Mouse (Mus musculus): ENCODE data around the gene Ankrd44. TPM values are rescaled to one million over a fixed set of nuclear protein-coding genes. Genes with fewer than 3 reads are reported as not detected.

Gene Ankrd44
- polyA plus RNA-seq, 1 experiment from 2014 or later, result 29.9 TPM

- H3K9ac ChIP-seq (ENCODE audit: low read depth, low read length), result no peak overlapping the region
- no peak overlapping the region for H3K27ac ChIP-seq (ENCODE audit: low read length)
- H3K27me3 ChIP-seq (ENCODE audit: control insufficient read depth, insufficient read depth, low read depth, low read length), result no peaks in the 10 kb centered on the region
- no peak overlapping the region for H3K4me2 ChIP-seq (ENCODE audit: low read length)
- no peak for ATAC-seq
- peaks cover 5% of the 10 kb centered on the region for H3K4me1 ChIP-seq (ENCODE audit: control insufficient read depth, insufficient read depth, low read length)
- H3K36me3 ChIP-seq (ENCODE audit: control insufficient read depth, insufficient read depth, low read length), result no peaks in the 10 kb centered on the region
- no peak overlapping the region for H3K4me3 ChIP-seq (ENCODE audit: low read depth, low read length)
- H3K9me3 ChIP-seq (replicated peaks; ENCODE audit: control insufficient read depth, low read length, poor library complexity, severe bottlenecking), result no peaks in the 10 kb centered on the region
These were observed 13.2 kb downstream of the Ankrd44 start for GRCm38 (mm10) chr1:54913063-54913335.

- H3K4me1 ChIP-seq (ENCODE audit: control insufficient read depth, insufficient read depth, low read length), result peaks cover 5% of the 10 kb centered on the region
- H3K9me3 ChIP-seq (replicated peaks; ENCODE audit: control insufficient read depth, low read length, poor library complexity, severe bottlenecking), result no peaks in the 10 kb centered on the region
These were observed 13.7 kb downstream of the Ankrd44 start for GRCm38 (mm10) chr1:54912290-54913062.

GRCm38 (mm10) chr1:54911256-54911610, 15.0 kb downstream of the Ankrd44 start:
- Histone ChIP-seq H3K36me3 (ENCODE audit: control insufficient read depth, insufficient read depth, low read length) (no peaks in the 10 kb centered on the region), H3K27ac (ENCODE audit: low read length) (no peak overlapping the region), H3K4me3 (ENCODE audit: low read depth, low read length) (no peak overlapping the region), H3K4me2 (ENCODE audit: low read length) (no peak overlapping the region), H3K9ac (ENCODE audit: low read depth, low read length) (no peak overlapping the region), H3K9me3 (replicated peaks; ENCODE audit: control insufficient read depth, low read length, poor library complexity, severe bottlenecking) (no peaks in the 10 kb centered on the region), H3K4me1 (ENCODE audit: control insufficient read depth, insufficient read depth, low read length) (peaks cover 12% of the 10 kb centered on the region), H3K27me3 (ENCODE audit: control insufficient read depth, insufficient read depth, low read depth, low read length) (no peaks in the 10 kb centered on the region)
- no peak for ATAC-seq
- WGBS, result 91% methylated on average over 1 of the region's 1 CpGs

More at GRCm38 (mm10) chr1:54912290-54913062, 13.7 kb downstream of the Ankrd44 start:
- no peak overlapping the region for H3K27ac ChIP-seq (ENCODE audit: low read length)
- no peaks in the 10 kb centered on the region for H3K36me3 ChIP-seq (ENCODE audit: control insufficient read depth, insufficient read depth, low read length)
- H3K9ac ChIP-seq (ENCODE audit: low read depth, low read length), result no peak overlapping the region
- no peak overlapping the region for H3K4me3 ChIP-seq (ENCODE audit: low read depth, low read length)
- ATAC-seq, result no peak
- WGBS, result 59% methylated on average over 7 of the region's 7 CpGs
- no peak overlapping the region for H3K4me2 ChIP-seq (ENCODE audit: low read length)
- H3K27me3 ChIP-seq (ENCODE audit: control insufficient read depth, insufficient read depth, low read depth, low read length), result no peaks in the 10 kb centered on the region

GRCm38 (mm10) chr1:54910489-54911255, 15.5 kb downstream of the Ankrd44 start:
- no peak overlapping the region for H3K27ac ChIP-seq (ENCODE audit: low read length)
- H3K9ac ChIP-seq (ENCODE audit: low read depth, low read length), result no peak overlapping the region
- H3K4me3 ChIP-seq (ENCODE audit: low read depth, low read length), result no peak overlapping the region
- H3K4me1 ChIP-seq (ENCODE audit: control insufficient read depth, insufficient read depth, low read length), result peaks cover 14% of the 10 kb centered on the region
- no peak overlapping the region for H3K4me2 ChIP-seq (ENCODE audit: low read length)
- H3K36me3 ChIP-seq (ENCODE audit: control insufficient read depth, insufficient read depth, low read length), result no peaks in the 10 kb centered on the region
- no peak for ATAC-seq
- H3K9me3 ChIP-seq (replicated peaks; ENCODE audit: control insufficient read depth, low read length, poor library complexity, severe bottlenecking), result no peaks in the 10 kb centered on the region
- H3K27me3 ChIP-seq (ENCODE audit: control insufficient read depth, insufficient read depth, low read depth, low read length), result no peaks in the 10 kb centered on the region
- WGBS, result 77% methylated on average over 5 of the region's 5 CpGs

GRCm38 (mm10) chr1:54908786-54909185, 17.4 kb downstream of the Ankrd44 start:
- Histone ChIP-seq H3K4me1 (ENCODE audit: control insufficient read depth, insufficient read depth, low read length) (peaks cover 14% of the 10 kb centered on the region), H3K9me3 (replicated peaks; ENCODE audit: control insufficient read depth, low read length, poor library complexity, severe bottlenecking) (no peaks in the 10 kb centered on the region), H3K4me2 (ENCODE audit: low read length) (no peak overlapping the region), H3K36me3 (ENCODE audit: control insufficient read depth, insufficient read depth, low read length) (no peaks in the 10 kb centered on the region), H3K27ac (ENCODE audit: low read length) (no peak overlapping the region), H3K27me3 (ENCODE audit: control insufficient read depth, insufficient read depth, low read depth, low read length) (no peaks in the 10 kb centered on the region), H3K9ac (ENCODE audit: low read depth, low read length) (no peak overlapping the region), H3K4me3 (ENCODE audit: low read depth, low read length) (no peak overlapping the region)
- 86% methylated on average over 3 of the region's 3 CpGs for WGBS
- ATAC-seq, result no peak

- Histone ChIP-seq H3K4me2 (ENCODE audit: low read length) (peak overlapping the region; percentile 6; the same call in 1 of the 2 replicates), H3K9ac (ENCODE audit: low read depth, low read length) (no peak overlapping the region), H3K4me3 (ENCODE audit: low read depth, low read length) (no peak overlapping the region), H3K27me3 (ENCODE audit: control insufficient read depth, insufficient read depth, low read depth, low read length) (no peaks in the 10 kb centered on the region), H3K4me1 (ENCODE audit: control insufficient read depth, insufficient read depth, low read length) (peaks cover 14% of the 10 kb centered on the region), H3K9me3 (replicated peaks; ENCODE audit: control insufficient read depth, low read length, poor library complexity, severe bottlenecking) (no peaks in the 10 kb centered on the region), H3K36me3 (ENCODE audit: control insufficient read depth, insufficient read depth, low read length) (no peaks in the 10 kb centered on the region), H3K27ac (ENCODE audit: low read length) (no peak overlapping the region; the same call in 1 of the 2 replicates)
- WGBS, result 51% methylated on average over 15 of the region's 15 CpGs
- ATAC-seq, result no peak
These were observed 19.0 kb downstream of the Ankrd44 start for GRCm38 (mm10) chr1:54907066-54907639.

- Histone ChIP-seq H3K27me3 (ENCODE audit: control insufficient read depth, insufficient read depth, low read depth, low read length) (no peaks in the 10 kb centered on the region), H3K9ac (ENCODE audit: low read depth, low read length) (no peak overlapping the region), H3K27ac (ENCODE audit: low read length) (no peak overlapping the region; the same call in 1 of the 2 replicates), H3K4me2 (ENCODE audit: low read length) (no peak overlapping the region), H3K4me1 (ENCODE audit: control insufficient read depth, insufficient read depth, low read length) (peaks cover 14% of the 10 kb centered on the region), H3K9me3 (replicated peaks; ENCODE audit: control insufficient read depth, low read length, poor library complexity, severe bottlenecking) (no peaks in the 10 kb centered on the region), H3K36me3 (ENCODE audit: control insufficient read depth, insufficient read depth, low read length) (no peaks in the 10 kb centered on the region), H3K4me3 (ENCODE audit: low read depth, low read length) (no peak overlapping the region)
- ATAC-seq, result peak; percentile 59; the same call in 1 of the 2 replicates
- 75% methylated on average over 8 of the region's 8 CpGs for WGBS
These were observed 19.9 kb downstream of the Ankrd44 start for GRCm38 (mm10) chr1:54906322-54906721.

GRCm38 (mm10) chr1:54905632-54906031, 20.6 kb downstream of the Ankrd44 start:
- ATAC-seq, result no peak
- H3K27me3 ChIP-seq (ENCODE audit: control insufficient read depth, insufficient read depth, low read depth, low read length), result no peaks in the 10 kb centered on the region
- H3K4me1 ChIP-seq (ENCODE audit: control insufficient read depth, insufficient read depth, low read length), result peaks cover 14% of the 10 kb centered on the region
- 69% methylated on average over 7 of the region's 7 CpGs for WGBS
- H3K9me3 ChIP-seq (replicated peaks; ENCODE audit: control insufficient read depth, low read length, poor library complexity, severe bottlenecking), result no peaks in the 10 kb centered on the region
- H3K4me2 ChIP-seq (ENCODE audit: low read length), result no peak overlapping the region
- H3K4me3 ChIP-seq (ENCODE audit: low read depth, low read length), result no peak overlapping the region
- no peak overlapping the region for H3K27ac ChIP-seq (ENCODE audit: low read length)
- no peaks in the 10 kb centered on the region for H3K36me3 ChIP-seq (ENCODE audit: control insufficient read depth, insufficient read depth, low read length)
- no peak overlapping the region for H3K9ac ChIP-seq (ENCODE audit: low read depth, low read length)

GRCm38 (mm10) chr1:54904165-54904564, 22.0 kb downstream of the Ankrd44 start:
- Histone ChIP-seq H3K4me1 (ENCODE audit: control insufficient read depth, insufficient read depth, low read length) (peaks cover 16% of the 10 kb centered on the region), H3K9ac (ENCODE audit: low read depth, low read length) (no peak overlapping the region), H3K27me3 (ENCODE audit: control insufficient read depth, insufficient read depth, low read depth, low read length) (no peaks in the 10 kb centered on the region), H3K36me3 (ENCODE audit: control insufficient read depth, insufficient read depth, low read length) (no peaks in the 10 kb centered on the region), H3K4me2 (ENCODE audit: low read length) (no peak overlapping the region), H3K9me3 (replicated peaks; ENCODE audit: control insufficient read depth, low read length, poor library complexity, severe bottlenecking) (no peaks in the 10 kb centered on the region), H3K27ac (ENCODE audit: low read length) (no peak overlapping the region), H3K4me3 (ENCODE audit: low read depth, low read length) (no peak overlapping the region)
- ATAC-seq, result no peak
- 97% methylated on average over 2 of the region's 2 CpGs for WGBS
